Mouse (Mus musculus) midbrain, embryonic 13.5 days (tissue): ENCODE measurements around the gene Thrap3. TPM values are rescaled to one million over a fixed set of nuclear protein-coding genes. Genes with fewer than 3 reads are reported as not detected.
A peak's percentile ranks its signal among the peaks of the same experiment; 100 is the strongest.

ENCODE experiments used
- ATAC-seq: fragments of 200-750 bp; cut with Nextera tagmentation; 2 replicates; pipeline ENCODE4 v1.8.0; 2017; ENCODE audit warnings: mild to moderate bottlenecking, moderate TSS enrichment, moderate library complexity
- H3K27ac ChIP-seq: fragments of 300-500 bp; sonication (generic); 2 replicates; pipeline ENCODE4 v1.5.1; 2015; ENCODE audit warnings: inconsistent platforms, mild to moderate bottlenecking, moderate library complexity
- H3K27me3 ChIP-seq: fragments of 300-500 bp; sonication (generic); 2 replicates; pipeline ENCODE4 v1.6.1; 2015; ENCODE audit warnings: mild to moderate bottlenecking, inconsistent platforms
- H3K36me3 ChIP-seq: fragments of 300-500 bp; sonication (generic); 2 replicates; pipeline ENCODE4 v1.6.1; 2015; ENCODE audit warnings: mild to moderate bottlenecking, inconsistent platforms
- H3K4me1 ChIP-seq: fragments of 300-500 bp; sonication (generic); replicated peaks from 2 replicates; pipeline ENCODE4 v1.6.1; 2015; ENCODE audit warnings: inconsistent platforms
- H3K4me2 ChIP-seq: fragments of 300-500 bp; sonication (generic); replicated peaks from 2 replicates; pipeline ENCODE4 v1.6.1; 2015; ENCODE audit warnings: moderate library complexity, mild to moderate bottlenecking, inconsistent platforms
- H3K4me3 ChIP-seq: fragments of 300-500 bp; sonication (generic); replicated peaks from 2 replicates; pipeline ENCODE4 v1.5.1; 2015; ENCODE audit warnings: mild to moderate bottlenecking, inconsistent platforms
- H3K9ac ChIP-seq: fragments of 300-500 bp; sonication (generic); replicated peaks from 2 replicates; pipeline ENCODE4 v1.6.1; 2015; ENCODE audit warnings: mild to moderate bottlenecking, inconsistent platforms
- H3K9me3 ChIP-seq: fragments of 300-500 bp; sonication (generic); 2 replicates; pipeline ENCODE4 v1.6.1; 2016; ENCODE audit warnings: mild to moderate bottlenecking, inconsistent platforms
- WGBS: fragments of 180-500 bp; shearing (Covaris S2); methylation state at CpG from one replicate; pipeline ENCODE4 v1.1.7; 2015; 5-methylcytosine and 5-hydroxymethylcytosine counted together
- polyA plus RNA-seq: library from polyadenylated mRNA; unstranded; fragments of >200 nt; fragmentation: Nextera tagmentation; extraction: Ambion mirVana; gene quantifications from 2 replicates; pipeline ENCODE4 v1.2.1, GENCODE M21; 2015

The Thrap3 gene
- polyA plus RNA-seq, 1 experiment from 2014 or later: 174 TPM

GRCm38 (mm10) chr4:126205386-126205785 is 2.8 kb upstream of the Thrap3 start:
- no peak overlapping the region for H3K27ac ChIP-seq
- WGBS: 76% methylated on average over 1 of the region's 1 CpGs
- no peaks in the 10 kb centered on the region for H3K27me3 ChIP-seq
- no peak for ATAC-seq
- H3K4me2 ChIP-seq: no peak overlapping the region
- H3K4me1 ChIP-seq: peaks cover 13% of the 10 kb centered on the region
- H3K36me3 ChIP-seq: no peaks in the 10 kb centered on the region
- H3K9ac ChIP-seq: no peak overlapping the region
- H3K4me3 ChIP-seq: no peak overlapping the region
- H3K9me3 ChIP-seq: no peaks in the 10 kb centered on the region

- Histone ChIP-seq H3K27me3 (no peaks in the 10 kb centered on the region), H3K27ac (no peak overlapping the region), H3K9me3 (no peaks in the 10 kb centered on the region), H3K36me3 (no peaks in the 10 kb centered on the region), H3K4me2 (no peak overlapping the region), H3K9ac (no peak overlapping the region), H3K4me1 (peaks cover 20% of the 10 kb centered on the region), H3K4me3 (no peak overlapping the region)
- ATAC-seq: no peak
- WGBS: 90% methylated on average over 12 of the region's 12 CpGs
Observed at GRCm38 (mm10) chr4:126204661-126205230, 2.2 kb upstream of the Thrap3 start.

GRCm38 (mm10) chr4:126204016-126204415 is 1.5 kb upstream of the Thrap3 start:
- no peaks in the 10 kb centered on the region for H3K36me3 ChIP-seq
- no peak overlapping the region for H3K4me3 ChIP-seq
- H3K9ac ChIP-seq: no peak overlapping the region
- H3K9me3 ChIP-seq: no peaks in the 10 kb centered on the region
- H3K4me1 ChIP-seq: peaks cover 27% of the 10 kb centered on the region
- 87% methylated on average over 8 of the region's 8 CpGs for WGBS
- ATAC-seq: no peak
- H3K27me3 ChIP-seq: no peaks in the 10 kb centered on the region
- no peak overlapping the region for H3K4me2 ChIP-seq
- no peak overlapping the region for H3K27ac ChIP-seq

DNA sequence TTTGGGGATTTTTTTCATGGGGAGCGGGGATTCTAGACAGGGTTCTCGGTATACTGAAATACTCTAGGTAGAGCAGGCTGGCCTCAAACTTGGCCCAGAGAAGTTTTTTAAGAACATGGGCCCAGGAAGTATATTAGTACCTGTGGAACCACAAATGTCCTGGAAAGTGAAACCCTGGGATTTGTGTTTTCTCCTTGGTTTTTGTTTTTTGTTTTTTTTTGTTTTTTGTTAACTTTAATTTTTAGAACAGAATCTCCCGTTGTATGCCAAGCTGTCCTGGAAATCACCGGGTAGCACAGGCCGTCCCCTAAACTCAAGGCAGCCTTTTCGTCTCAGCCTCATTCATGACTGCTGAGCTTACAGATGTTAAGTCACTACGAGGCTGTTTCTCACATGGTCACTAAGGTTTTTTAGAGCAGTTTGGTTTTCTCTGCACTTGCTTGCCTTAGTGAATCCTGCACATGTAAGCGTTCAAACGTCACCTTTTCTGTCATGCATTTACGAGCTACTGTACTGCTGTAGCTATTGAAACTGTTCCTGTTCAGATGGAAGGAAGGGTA is 856 bp upstream of the Thrap3 start:
- no peaks in the 10 kb centered on the region for H3K9me3 ChIP-seq
- H3K4me3 ChIP-seq: peak overlapping the region; percentile 70
- 76% methylated on average over 10 of the region's 10 CpGs for WGBS
- no peaks in the 10 kb centered on the region for H3K27me3 ChIP-seq
- H3K4me1 ChIP-seq: peaks cover 32% of the 10 kb centered on the region
- H3K27ac ChIP-seq: peak overlapping the region; percentile 95
- H3K9ac ChIP-seq: peak overlapping the region; percentile 85
- H3K36me3 ChIP-seq: no peaks in the 10 kb centered on the region
- no peak for ATAC-seq
- peak overlapping the region; percentile 57 for H3K4me2 ChIP-seq

DNA sequence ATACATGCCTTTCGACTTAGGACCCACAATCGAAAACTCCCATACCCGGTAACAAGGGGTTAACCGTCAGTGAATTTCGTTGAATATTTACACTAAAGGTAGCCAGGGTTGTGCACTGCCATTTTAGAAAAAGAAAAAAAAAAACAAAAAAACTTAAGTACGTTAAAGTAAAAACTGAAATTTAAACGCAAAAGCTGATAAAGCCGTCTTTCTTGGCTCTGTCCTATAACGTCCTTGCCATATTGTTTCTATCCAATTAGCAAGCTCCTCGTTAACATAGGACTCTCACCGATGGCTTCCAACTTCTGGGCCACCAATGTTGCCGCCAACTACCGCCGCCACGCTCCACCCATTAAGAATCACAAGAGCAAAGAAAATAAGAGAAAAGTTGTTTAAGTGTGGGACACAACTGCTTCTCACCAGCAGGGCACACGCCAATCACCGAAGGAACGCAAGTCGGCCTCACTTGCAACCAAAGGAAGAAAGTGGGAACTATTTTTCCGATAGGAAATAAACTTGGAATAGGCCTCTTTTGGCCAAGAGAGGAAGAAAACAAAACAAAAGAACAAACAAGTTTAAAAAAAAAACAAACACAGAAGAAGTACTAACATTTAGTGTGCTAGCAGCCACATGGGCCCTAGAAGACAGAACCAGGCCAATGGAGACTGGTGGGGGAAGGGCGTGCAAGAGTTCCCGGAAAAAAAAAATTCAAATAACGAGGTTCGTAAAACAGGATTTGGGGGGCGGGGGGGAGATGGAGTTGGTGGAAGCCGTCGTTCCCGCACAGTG is 852 bp downstream of the Thrap3 start:
- Histone ChIP-seq H3K27ac (peak overlapping the region; percentile 95), H3K4me2 (peak overlapping the region; percentile 86), H3K27me3 (no peaks in the 10 kb centered on the region), H3K9ac (peak overlapping the region; percentile 85), H3K9me3 (no peaks in the 10 kb centered on the region), H3K4me1 (peaks cover 39% of the 10 kb centered on the region), H3K4me3 (peak overlapping the region; percentile 70), H3K36me3 (no peaks in the 10 kb centered on the region)
- no peak for ATAC-seq
- under 1% methylated on average over 28 of the region's 28 CpGs for WGBS

DNA sequence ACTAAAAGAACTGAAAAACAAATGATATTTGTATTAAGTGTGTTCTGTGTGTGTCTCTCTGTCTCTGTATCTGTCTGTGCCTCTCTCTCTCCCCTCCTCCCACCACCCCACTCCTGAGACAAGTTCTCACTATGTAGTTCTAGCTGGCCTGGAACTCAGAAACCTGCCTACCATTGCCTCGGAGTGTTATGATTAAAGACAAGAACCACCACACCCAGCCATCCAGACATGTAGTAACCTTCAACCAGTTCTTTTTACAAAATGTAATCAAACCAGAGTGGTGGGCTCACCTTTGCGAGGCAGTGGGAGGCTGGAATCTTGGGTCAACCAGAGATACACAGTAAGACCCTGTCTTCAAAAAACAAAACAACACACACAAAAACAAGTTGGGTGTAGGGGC is 1.9 kb downstream of the Thrap3 start:
- no peaks in the 10 kb centered on the region for H3K9me3 ChIP-seq
- peak overlapping the region; percentile 86 for H3K4me2 ChIP-seq
- no peaks in the 10 kb centered on the region for H3K36me3 ChIP-seq
- H3K27ac ChIP-seq: no peak overlapping the region
- peaks cover 39% of the 10 kb centered on the region for H3K4me1 ChIP-seq
- peak overlapping the region; percentile 85 for H3K9ac ChIP-seq
- peak overlapping the region; percentile 70 for H3K4me3 ChIP-seq
- WGBS: 78% methylated on average over 2 of the region's 2 CpGs
- ATAC-seq: no peak
- no peaks in the 10 kb centered on the region for H3K27me3 ChIP-seq

DNA sequence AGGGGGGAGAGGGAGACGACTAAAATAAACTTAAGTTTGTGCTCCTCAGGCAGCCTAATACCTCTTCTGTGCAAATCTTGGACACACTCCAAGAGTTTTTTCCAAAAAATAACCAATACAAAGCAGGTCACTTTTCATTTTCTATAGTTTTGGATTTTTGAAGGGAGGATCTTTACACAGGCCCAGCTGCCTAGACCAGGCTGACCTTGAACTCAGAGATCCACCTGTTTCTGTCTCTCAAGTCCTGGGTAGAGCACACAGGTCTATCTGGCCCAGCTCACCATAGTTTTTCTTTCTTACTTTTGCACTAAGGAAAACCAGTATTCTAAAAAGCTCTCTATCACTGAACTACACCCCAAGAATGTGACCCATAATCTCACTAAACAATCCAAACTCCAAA is 2.5 kb downstream of the Thrap3 start:
- Histone ChIP-seq H3K27ac (no peak overlapping the region), H3K9ac (peak overlapping the region; percentile 85; the same call in 1 of the 2 replicates), H3K4me1 (peaks cover 39% of the 10 kb centered on the region), H3K4me2 (peak overlapping the region; percentile 86), H3K4me3 (peak overlapping the region; percentile 70), H3K9me3 (no peaks in the 10 kb centered on the region), H3K36me3 (no peaks in the 10 kb centered on the region), H3K27me3 (no peaks in the 10 kb centered on the region)
- ATAC-seq: no peak
- 73% methylated on average over 1 of the region's 1 CpGs for WGBS

DNA sequence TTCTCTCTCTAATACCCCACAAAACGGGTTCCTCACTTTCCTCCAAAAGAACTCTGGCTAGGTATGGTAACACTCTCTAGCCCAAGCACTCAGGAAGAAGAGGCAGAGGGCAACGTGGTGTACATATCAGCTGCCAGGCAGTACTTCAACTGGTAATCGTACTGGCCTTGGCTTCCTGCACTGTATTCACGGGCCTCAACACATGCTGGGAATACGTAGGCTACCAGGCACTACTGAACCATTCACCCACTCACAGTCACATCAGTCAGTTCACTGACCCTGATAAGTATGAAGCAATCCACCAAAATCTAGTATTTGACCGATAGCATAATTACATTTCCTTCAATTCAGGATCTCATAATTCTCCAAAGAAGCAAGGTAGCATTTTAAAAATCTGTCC is 3.0 kb downstream of the Thrap3 start:
- H3K9me3 ChIP-seq: no peaks in the 10 kb centered on the region
- no peaks in the 10 kb centered on the region for H3K36me3 ChIP-seq
- H3K4me2 ChIP-seq: peak overlapping the region; percentile 86; the same call in 1 of the 2 replicates
- ATAC-seq: no peak
- WGBS: 90% methylated on average over 6 of the region's 6 CpGs
- H3K9ac ChIP-seq: no peak overlapping the region
- no peak overlapping the region for H3K27ac ChIP-seq
- peaks cover 39% of the 10 kb centered on the region for H3K4me1 ChIP-seq
- no peaks in the 10 kb centered on the region for H3K27me3 ChIP-seq
- H3K4me3 ChIP-seq: no peak overlapping the region

GRCm38 (mm10) chr4:126197485-126197884 is 5.1 kb downstream of the Thrap3 start:
- Histone ChIP-seq H3K9ac (no peak overlapping the region), H3K4me3 (no peak overlapping the region), H3K4me2 (no peak overlapping the region), H3K27ac (no peak overlapping the region), H3K27me3 (no peaks in the 10 kb centered on the region), H3K36me3 (peaks cover 8% of the 10 kb centered on the region), H3K4me1 (peaks cover 39% of the 10 kb centered on the region), H3K9me3 (no peaks in the 10 kb centered on the region)
- ATAC-seq: no peak
- WGBS: 85% methylated on average over 3 of the region's 3 CpGs

GRCm38 (mm10) chr4:126194916-126195315 is 7.6 kb downstream of the Thrap3 start:
- no peak for ATAC-seq
- Histone ChIP-seq H3K4me1 (peaks cover 21% of the 10 kb centered on the region), H3K27me3 (no peaks in the 10 kb centered on the region), H3K4me3 (no peak overlapping the region), H3K9ac (no peak overlapping the region), H3K27ac (no peak overlapping the region), H3K4me2 (no peak overlapping the region), H3K36me3 (peaks cover 20% of the 10 kb centered on the region), H3K9me3 (no peaks in the 10 kb centered on the region)
- WGBS: 95% methylated on average over 4 of the region's 4 CpGs

- ATAC-seq: no peak
- H3K9me3 ChIP-seq: no peaks in the 10 kb centered on the region
- peaks cover 14% of the 10 kb centered on the region for H3K4me1 ChIP-seq
- H3K27me3 ChIP-seq: no peaks in the 10 kb centered on the region
- no peak overlapping the region for H3K4me3 ChIP-seq
- no peak overlapping the region for H3K27ac ChIP-seq
- H3K9ac ChIP-seq: no peak overlapping the region
- no peak overlapping the region for H3K4me2 ChIP-seq
- H3K36me3 ChIP-seq: peaks cover 21% of the 10 kb centered on the region
Observed at GRCm38 (mm10) chr4:126194216-126194615, 8.3 kb downstream of the Thrap3 start.

DNA sequence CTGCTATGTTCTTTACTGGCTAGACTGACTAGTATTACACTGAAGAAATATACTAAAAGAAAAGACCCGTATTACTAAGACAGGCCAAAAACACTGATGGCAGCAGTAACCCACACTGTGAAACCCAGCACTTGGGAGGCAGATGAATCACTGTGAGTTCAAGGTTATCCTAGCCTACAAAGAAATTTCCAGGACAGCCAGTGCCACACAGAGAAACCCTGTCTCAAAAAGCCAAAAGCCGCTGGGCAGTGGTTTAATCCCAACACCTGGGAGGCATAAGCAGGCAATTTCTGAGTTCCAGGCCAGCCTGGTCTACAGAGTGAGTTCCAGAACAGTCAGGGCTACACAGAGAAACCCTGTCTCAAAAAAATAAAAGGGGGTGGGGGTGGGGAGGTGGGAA is 11.9 kb downstream of the Thrap3 start:
- 95% methylated on average over 2 of the region's 2 CpGs for WGBS
- no peak overlapping the region for H3K9ac ChIP-seq
- no peaks in the 10 kb centered on the region for H3K9me3 ChIP-seq
- peaks cover 24% of the 10 kb centered on the region for H3K36me3 ChIP-seq
- ATAC-seq: no peak
- H3K4me3 ChIP-seq: no peak overlapping the region
- H3K27me3 ChIP-seq: no peaks in the 10 kb centered on the region
- H3K4me2 ChIP-seq: no peak overlapping the region
- H3K27ac ChIP-seq: no peak overlapping the region
- 0 out of 2 replicates have a peak, but pooled peaks cover 3% of the 10 kb centered on the region for H3K4me1 ChIP-seq
